Mouse (Mus musculus): Measurements from ENCODE around the gene Fzr1.

The Fzr1 gene

GRCm38 (mm10) chr10:81416581-81417226 is 38.4 kb upstream of the Fzr1 start:
- peak; percentile 79 to 97 for DNase-seq (ENCODE audit: low spot score in 2 of 2)

DNA sequence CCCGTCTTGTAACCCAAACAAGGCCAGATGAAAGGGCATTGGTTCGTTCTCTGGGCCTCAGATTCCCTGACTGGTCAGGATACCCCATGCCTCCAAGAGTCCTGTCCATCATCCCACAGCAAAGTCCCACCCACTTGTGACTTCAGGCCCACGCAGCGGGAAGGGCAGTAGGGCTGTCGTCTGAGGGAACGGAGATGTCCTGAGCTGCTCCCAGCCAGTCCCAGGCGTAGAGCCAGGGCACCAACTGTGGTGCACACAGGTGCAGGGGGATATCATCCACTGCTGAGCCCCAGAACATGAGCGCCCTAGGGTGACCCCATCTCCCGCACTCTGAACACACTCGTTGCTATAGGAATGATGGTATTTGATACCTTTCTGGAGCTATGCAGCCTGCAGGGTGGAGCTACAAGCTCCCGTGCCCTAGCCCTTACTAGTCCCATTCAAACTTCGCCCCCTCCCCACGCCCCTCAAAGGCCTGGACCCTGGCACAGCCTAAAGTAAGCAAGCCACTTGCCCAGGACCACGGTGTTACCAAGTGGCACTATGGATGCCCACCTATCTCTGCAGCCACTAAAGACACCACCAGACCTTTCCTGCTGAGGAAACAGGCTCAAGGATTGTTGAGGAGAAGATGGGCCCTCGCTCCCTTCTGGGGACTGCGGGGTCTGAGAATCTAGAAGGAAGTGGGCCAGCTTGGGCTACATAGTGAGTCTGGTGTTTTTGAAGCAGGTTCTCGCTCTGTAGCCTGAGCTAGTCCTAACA is 37.4 kb upstream of the Fzr1 start:
- DNase-seq (ENCODE audit: low spot score in 2 of 2) = no peak

GRCm38 (mm10) chr10:81415146-81415545 is 36.8 kb upstream of the Fzr1 start:
- DNase-seq (ENCODE audit: low spot score in 2 of 2) = no peak

DNA sequence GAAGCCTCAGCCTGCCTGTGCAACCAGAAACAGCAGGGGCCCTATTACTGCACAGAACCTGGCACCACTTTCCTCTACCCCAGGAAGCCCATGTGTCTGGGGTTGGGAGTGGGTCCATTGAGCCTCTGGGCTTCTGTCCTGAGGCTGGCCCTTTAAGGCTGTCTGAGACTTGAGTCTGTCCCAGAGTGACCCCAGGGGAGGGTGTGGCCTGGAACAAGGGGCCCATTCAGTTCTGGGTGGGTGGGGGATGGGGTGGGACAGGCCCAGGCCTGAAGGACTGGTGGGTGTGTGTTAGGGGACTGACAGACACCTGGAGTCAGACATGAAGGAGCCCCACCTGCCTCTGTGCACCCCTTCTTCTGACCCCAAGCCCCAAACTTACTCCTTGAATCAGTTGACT is 36.4 kb upstream of the Fzr1 start:
- no peak for DNase-seq (ENCODE audit: low spot score in 2 of 2)

GRCm38 (mm10) chr10:81413310-81414261 is 35.3 kb upstream of the Fzr1 start:
- no peak for DNase-seq (ENCODE audit: low spot score in 2 of 2)

DNA sequence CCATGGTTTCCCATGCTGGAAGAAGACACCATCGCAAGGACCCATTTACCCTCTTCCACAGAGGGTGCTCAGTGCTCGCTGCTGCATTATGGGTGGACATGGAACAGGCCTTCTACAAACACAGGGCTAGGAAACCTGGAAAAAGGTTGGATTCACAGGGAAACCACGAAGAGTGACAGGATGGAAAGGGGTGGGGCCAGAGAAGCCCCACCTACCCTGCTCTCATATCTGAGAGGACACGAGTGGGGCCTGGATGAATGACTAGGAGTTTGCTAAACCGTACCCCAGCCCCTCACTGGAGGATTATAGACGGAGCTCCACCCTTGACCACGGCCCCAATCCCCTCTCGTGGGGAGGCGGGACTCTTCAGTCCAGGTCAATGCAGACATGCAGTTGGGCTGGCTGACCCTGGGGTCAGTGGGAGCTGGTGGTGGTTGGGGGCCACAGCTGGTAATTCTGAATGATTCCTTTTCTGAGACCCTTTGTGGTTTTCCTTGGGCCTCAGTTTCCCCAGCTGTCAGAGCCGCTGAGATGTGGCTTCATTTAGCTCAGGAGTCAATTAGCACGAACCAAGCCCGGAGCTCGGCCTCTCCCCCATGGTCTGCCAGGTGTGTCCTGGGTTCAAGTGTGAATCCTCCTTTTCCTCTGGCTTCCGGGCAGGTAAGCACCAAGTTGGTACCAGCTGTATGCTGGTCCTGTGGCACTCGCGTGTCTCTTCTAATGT is 34.4 kb upstream of the Fzr1 start:
- no peak for DNase-seq (ENCODE audit: low spot score in 2 of 2)

DNA sequence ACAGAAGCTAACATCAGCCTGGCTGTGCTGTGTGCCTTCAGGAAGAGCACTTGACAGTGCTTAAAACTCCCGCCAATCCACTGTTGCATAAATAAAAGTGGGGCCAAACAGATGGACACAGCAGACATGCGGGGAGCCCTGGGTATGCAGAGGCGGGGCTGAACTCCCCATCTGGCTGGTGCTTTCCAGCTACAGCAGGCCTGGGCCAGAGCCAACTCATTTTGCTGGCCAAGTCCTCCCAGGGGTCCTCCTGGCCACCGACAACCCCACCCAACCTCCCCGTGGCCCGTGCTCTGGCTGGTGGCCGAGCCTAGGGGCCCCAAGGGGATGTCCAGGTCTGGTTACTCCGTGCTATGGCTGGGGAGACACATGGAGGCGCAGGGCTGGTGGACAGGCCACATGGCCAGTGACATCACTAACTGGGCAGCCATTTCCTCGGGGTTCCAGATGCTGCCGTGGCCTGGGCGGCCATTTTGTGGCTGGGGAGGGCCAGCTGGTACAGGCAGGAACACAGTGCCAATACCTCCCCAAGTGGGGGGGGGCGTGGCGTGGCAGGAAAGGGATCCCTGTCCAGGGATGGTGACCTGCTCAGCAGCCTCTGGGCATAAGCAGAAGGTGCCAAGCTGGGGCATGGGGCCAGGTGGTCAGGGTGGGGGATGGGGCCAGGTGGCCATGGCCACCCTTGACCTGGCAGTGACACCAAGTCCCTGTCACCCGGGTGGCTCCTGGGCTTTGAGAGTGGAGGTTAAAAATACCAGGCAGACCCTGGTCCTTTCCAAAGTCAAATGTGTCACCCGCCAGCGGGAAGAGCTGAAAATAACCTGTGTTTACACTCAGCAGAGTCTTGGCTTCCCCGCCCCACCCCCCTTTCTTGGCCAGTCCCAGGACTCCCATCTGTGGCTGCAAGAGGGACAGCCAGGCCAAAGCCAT is 33.4 kb upstream of the Fzr1 start:
- peak; percentile 71 to 94 for DNase-seq (ENCODE audit: low spot score in 2 of 2)

- DNase-seq (ENCODE audit: low spot score in 2 of 2) = no peak
Observed at GRCm38 (mm10) chr10:81410981-81411380, 32.7 kb upstream of the Fzr1 start.

DNA sequence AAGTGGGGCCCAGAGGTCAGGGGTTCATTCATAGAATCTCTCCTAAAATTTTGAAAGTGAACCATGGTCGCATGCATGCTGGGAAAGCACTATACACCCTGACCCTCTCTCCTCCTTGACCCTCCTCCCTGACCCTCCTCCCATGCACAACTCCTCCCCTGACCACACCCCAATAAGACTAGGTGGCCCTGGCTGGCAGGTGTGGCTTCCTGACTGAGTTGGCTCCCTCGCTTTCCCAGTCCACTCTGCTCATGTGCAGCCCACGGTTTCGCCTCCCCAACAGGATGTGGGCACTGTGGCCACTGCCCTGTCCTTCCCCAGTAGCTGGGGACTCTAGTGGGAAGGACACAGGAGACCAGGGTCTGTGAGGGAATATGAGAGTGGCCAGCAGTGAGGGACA is 32.0 kb upstream of the Fzr1 start:
- no peak for DNase-seq (ENCODE audit: low spot score in 2 of 2)

- no peak for DNase-seq (ENCODE audit: low spot score in 2 of 2)
Observed at GRCm38 (mm10) chr10:81409330-81409729, 31.0 kb upstream of the Fzr1 start.

DNA sequence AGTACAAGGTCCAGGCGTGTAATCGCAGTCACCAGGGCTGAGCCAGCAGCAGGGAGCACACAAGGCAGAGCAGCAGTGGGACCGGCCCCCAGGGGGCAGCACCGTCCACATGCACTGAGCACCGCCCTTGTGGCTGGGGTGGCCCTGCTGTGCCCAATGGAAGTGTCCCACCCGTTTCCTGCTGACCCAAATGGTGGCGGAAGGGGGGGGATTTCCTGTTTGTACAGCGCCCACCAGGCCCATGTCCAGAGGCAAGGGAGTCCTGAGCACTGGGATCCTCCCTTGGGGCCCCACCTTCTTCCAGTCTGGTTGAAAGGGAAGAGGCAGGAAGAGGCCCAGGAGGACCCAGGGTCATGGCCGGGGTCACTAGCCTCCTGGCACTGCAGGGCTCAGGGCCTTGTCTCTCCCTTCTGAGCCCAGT is 30.6 kb upstream of the Fzr1 start:
- DNase-seq (ENCODE audit: low spot score in 2 of 2) = peak in 1 of 2 experiments; percentile 68

- DNase-seq (ENCODE audit: low spot score in 2 of 2) = no peak
Observed at GRCm38 (mm10) chr10:81408424-81408729, 30.1 kb upstream of the Fzr1 start.

DNA sequence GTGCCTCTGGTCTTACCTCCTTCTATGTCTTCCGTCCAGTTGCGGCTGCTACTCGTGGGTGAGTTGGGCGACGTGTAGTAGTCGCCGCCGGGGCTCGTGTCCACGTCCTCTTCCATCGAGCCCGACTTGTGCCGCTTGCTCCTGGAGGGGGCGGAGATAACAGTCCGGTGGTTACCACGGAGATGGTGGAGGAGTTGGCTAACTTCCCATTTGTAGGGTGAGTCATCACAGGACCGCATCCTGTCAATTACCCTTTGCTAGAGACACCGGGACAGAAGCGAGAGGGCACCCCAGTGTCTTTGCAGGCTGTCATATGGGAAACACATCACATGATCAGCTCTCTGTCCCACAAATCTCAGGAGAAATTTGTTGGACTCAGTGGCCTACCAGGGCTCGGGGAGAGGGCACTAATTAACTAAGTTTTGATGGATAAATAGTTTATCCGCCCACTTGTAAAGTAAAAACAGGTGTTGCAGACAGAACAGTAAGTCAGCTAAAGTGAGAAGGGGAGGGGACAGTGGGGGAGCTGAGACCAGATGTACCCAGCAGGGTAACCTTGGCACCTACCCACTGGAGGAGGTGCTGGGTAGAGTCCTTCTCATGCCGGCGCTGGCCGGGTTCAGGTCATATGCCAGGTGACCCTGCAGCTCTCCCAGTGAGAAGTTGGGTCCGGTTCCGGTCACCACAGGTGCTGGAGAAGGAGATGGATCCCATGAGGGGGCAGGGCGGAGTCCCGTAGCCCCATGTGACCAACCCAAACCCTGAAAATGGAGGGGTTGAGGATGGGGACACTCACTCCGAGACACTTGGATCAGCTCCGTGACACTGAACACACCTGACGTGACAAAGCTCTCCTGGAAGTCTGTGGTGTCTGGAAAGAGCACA is 29.5 kb upstream of the Fzr1 start:
- DNase-seq (ENCODE audit: low spot score in 2 of 2) = peak in 1 of 2 experiments; percentile 65

GRCm38 (mm10) chr10:81406504-81407440 is 28.5 kb upstream of the Fzr1 start:
- no peak for DNase-seq (ENCODE audit: low spot score in 2 of 2)

DNA sequence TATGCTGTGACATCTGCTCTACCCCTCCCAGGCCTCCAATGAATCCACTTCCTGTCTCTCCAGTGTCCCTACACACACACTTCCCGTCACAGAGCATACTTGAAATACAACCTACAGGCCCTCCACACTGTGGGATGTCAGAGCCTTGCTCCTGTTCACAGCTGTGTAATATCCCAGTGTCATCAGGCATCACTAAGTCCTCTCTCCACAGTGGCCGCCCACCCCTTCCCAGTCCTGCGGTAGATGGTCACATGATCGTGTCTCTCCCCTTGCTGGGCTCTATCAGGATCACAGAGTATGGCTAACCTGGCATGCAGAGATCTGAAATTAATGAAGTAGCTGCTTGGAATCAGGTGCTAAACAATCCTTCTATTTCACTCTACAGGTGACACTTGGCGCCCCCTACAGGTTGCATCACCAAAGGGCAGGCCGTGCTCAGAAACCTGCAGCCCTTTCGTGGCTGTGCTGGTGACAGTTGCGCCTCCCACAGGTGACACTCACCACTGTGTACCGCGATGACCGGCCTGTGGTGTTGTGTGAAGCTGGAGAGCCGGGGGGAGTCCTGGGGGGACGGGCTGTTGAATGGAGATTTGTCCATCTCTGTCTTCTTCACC is 27.4 kb upstream of the Fzr1 start:
- DNase-seq (ENCODE audit: low spot score in 2 of 2) = peak in 1 of 2 experiments; percentile 67

GRCm38 (mm10) chr10:81404720-81405119 is 26.4 kb upstream of the Fzr1 start:
- DNase-seq (ENCODE audit: low spot score in 2 of 2) = no peak

GRCm38 (mm10) chr10:81404082-81404481 is 25.8 kb upstream of the Fzr1 start:
- no peak for DNase-seq (ENCODE audit: low spot score in 2 of 2)

GRCm38 (mm10) chr10:81403511-81403910 is 25.2 kb upstream of the Fzr1 start:
- DNase-seq (ENCODE audit: low spot score in 2 of 2) = no peak

All from cerebellum, postnatal 4 days (tissue).